Mouse (Mus musculus): Measurements from ENCODE around the gene Tom1l2.

- TF ChIP-seq POLR2A (IDR thresholded peaks at IDR 0.05; ENCODE audit: extremely low read depth, insufficient read depth, low read length) (no peak), CTCF (IDR thresholded peaks at IDR 0.05; ENCODE audit: low read depth, low read length) (no peak)
Observed at GRCm38 (mm10) chr11:60320426-60321037, 32.2 kb downstream of the Tom1l2 start.
